Mouse (Mus musculus) forebrain, embryonic 13.5 days (tissue): ENCODE results near the gene Pla2g12b. TPM values are rescaled to one million over a fixed set of nuclear protein-coding genes. Genes with fewer than 3 reads are reported as not detected.

Experiments
- polyA plus RNA-seq: library from polyadenylated mRNA; unstranded; fragments of >200 nt; fragmentation: Nextera tagmentation; extraction: Ambion mirVana; gene quantifications from 2 replicates; pipeline ENCODE4 v1.2.1, GENCODE M21; 2015

The Pla2g12b gene
- polyA plus RNA-seq, 1 experiment from 2014 or later: not detected

Other genes starting within 250 kb of the Pla2g12b start
- 33.3 and 34.0 TPM in 2 replicates for gene Sept10, start 181.8 kb upstream of the Pla2g12b start, polyA plus RNA-seq
- gene Sowahc, start 181.7 kb upstream of the Pla2g12b start, polyA plus RNA-seq: 12.9 and 15.1 TPM in 2 replicates
- gene P4ha1, start 80.4 kb upstream of the Pla2g12b start, polyA plus RNA-seq: 25.9 and 26.9 TPM in 2 replicates
- gene Gm10273, start 8.0 kb upstream of the Pla2g12b start, polyA plus RNA-seq: 1.8 and 7.4 TPM in 2 replicates
- gene Oit3, start 38.1 kb downstream of the Pla2g12b start, polyA plus RNA-seq: 0.13 and 0.29 TPM in 2 replicates
- gene Gm10322, start 212.4 kb downstream of the Pla2g12b start, polyA plus RNA-seq: not detected in 2 replicates
- gene Mcu, start 213.0 kb downstream of the Pla2g12b start, polyA plus RNA-seq: 18.1 TPM in 2 replicates